In the genomic region with DNA sequence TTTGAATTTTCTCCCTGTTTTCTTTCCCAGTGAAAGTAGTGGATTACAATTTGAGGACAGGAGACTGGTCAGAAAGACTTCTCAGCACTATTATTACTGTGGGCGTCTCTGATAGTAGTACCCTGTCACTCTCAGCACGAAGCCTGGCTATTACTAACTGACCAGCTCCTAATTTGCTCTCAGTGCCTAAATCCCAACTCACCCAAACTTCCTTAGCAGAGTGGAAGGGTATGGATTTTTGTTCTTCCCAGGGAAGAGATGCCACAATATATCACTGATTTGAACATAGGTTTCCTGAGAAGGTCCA, we compare ENCODE assay signal across 26 mouse cellular contexts.
DNase-seq lines count a peak whose midpoint lies in the region; ATAC-seq lines count a peak whose summit lies in the region.
"Had no signal": no experiment of that assay in that cellular context is flagged by ENCODE, and none has a peak within 500 bp of the region (broad histone marks: within the 10 kb centered on the region; RNA-seq: fewer than 3 reads in every experiment).

No protein-coding gene starts in this region.

- no peaks in the 10 kb centered on the region for H3K27me3 ChIP-seq in midbrain, embryonic 13.5 days
- no peaks in the 10 kb centered on the region for H3K27me3 ChIP-seq in midbrain, embryonic 10.5 days (ENCODE audit: low read depth, poor library complexity, severe bottlenecking)
- no peaks in the 10 kb centered on the region for H3K27me3 ChIP-seq in embryonic facial prominence, embryonic 14.5 days (replicated peaks; ENCODE audit: control insufficient read depth, insufficient read depth, low read length)
- H3K27me3 ChIP-seq in forebrain, embryonic 16.5 days (replicated peaks; ENCODE audit: control insufficient read depth, insufficient read depth, low read length): no peaks in the 10 kb centered on the region
- no peaks in the 10 kb centered on the region for H3K27me3 ChIP-seq in heart, embryonic 10.5 days (ENCODE audit: insufficient read depth, poor library complexity, severe bottlenecking)
- H3K27me3 ChIP-seq: CH12.LX; heart, embryonic 12.5 days; limb, embryonic 13.5 days; liver, embryonic 12.5 days had no signal

- H3K27ac ChIP-seq in midbrain, embryonic 13.5 days: no peak overlapping the region
- no peak overlapping the region for H3K27ac ChIP-seq in midbrain, embryonic 10.5 days (replicated peaks)
- no peak overlapping the region for H3K27ac ChIP-seq in embryonic facial prominence, embryonic 14.5 days (replicated peaks; ENCODE audit: low read depth, low read length)
- no peak overlapping the region for H3K27ac ChIP-seq in forebrain, embryonic 16.5 days (ENCODE audit: low read length)
- H3K27ac ChIP-seq in heart, embryonic 10.5 days: no peak overlapping the region
- H3K27ac ChIP-seq: limb, embryonic 13.5 days; liver, embryonic 12.5 days; stomach, postnatal 0 days had no signal

- peak; percentile 56 for ATAC-seq in midbrain, embryonic 13.5 days
- ATAC-seq in embryonic facial prominence, embryonic 14.5 days (ENCODE audit: low read depth): no peak
- no peak for ATAC-seq in forebrain, embryonic 16.5 days
- ATAC-seq: intestine, postnatal 0 days; liver, embryonic 12.5 days; Patski had no signal

- DNase-seq in midbrain, embryonic 10.5 days (ENCODE audit: low spot score): no peak
- no peak for DNase-seq in embryonic facial prominence, embryonic 14.5 days (ENCODE audit: low spot score)
- DNase-seq in adrenal gland, adult 2 months: no peak
- DNase-seq in thymus, postnatal 25 days: no peak
- no peak for DNase-seq in heart, embryonic 10.5 days (ENCODE audit: low spot score)
- DNase-seq: adrenal gland, adult 8-10 months; B cell, adult 2 months; cerebellum, adult 11-12 months; gastrocnemius, postnatal 14 days; heart, adult 11 months; heart, postnatal 10 days; kidney, postnatal 36 days; lung, adult 18-20 months; lung, postnatal 10 days; right cerebral cortex, postnatal 14 days; thymus, adult 2 months had no signal

- H3K9ac ChIP-seq in midbrain, embryonic 13.5 days (replicated peaks): no peak overlapping the region
- no peak overlapping the region for H3K9ac ChIP-seq in embryonic facial prominence, embryonic 14.5 days (ENCODE audit: low read depth, low read length)
- no peak overlapping the region for H3K9ac ChIP-seq in forebrain, embryonic 16.5 days (replicated peaks; ENCODE audit: low read depth, low read length)
- H3K9ac ChIP-seq: heart, embryonic 12.5 days; limb, embryonic 13.5 days; liver, embryonic 12.5 days had no signal

- 0 out of 2 replicates have a peak, but pooled peaks cover 3% of the 10 kb centered on the region for H3K4me1 ChIP-seq in midbrain, embryonic 13.5 days (replicated peaks)
- H3K4me1 ChIP-seq in midbrain, embryonic 10.5 days: 0 out of 2 replicates have a peak, but pooled peaks cover 2% of the 10 kb centered on the region
- no peaks in the 10 kb centered on the region for H3K4me1 ChIP-seq in embryonic facial prominence, embryonic 14.5 days (ENCODE audit: control insufficient read depth, insufficient read depth, low read length)
- H3K4me1 ChIP-seq in forebrain, embryonic 16.5 days (replicated peaks; ENCODE audit: control insufficient read depth, insufficient read depth, low read length): 0 out of 2 replicates have a peak, but pooled peaks cover 2% of the 10 kb centered on the region
- H3K4me1 ChIP-seq in heart, embryonic 10.5 days: no peaks in the 10 kb centered on the region
- H3K4me1 ChIP-seq: heart, embryonic 12.5 days; limb, embryonic 13.5 days; liver, embryonic 12.5 days had no signal

- peak overlapping the region; percentile 17; the same call in 1 of the 2 replicates for H3K4me2 ChIP-seq in midbrain, embryonic 13.5 days (replicated peaks)
- peak overlapping the region; percentile 16; the same call in 1 of the 2 replicates for H3K4me2 ChIP-seq in embryonic facial prominence, embryonic 14.5 days (ENCODE audit: low read depth, low read length)
- 0 out of 2 replicates have a peak overlapping the region, but pooled peaks have one; percentile 1 for H3K4me2 ChIP-seq in forebrain, embryonic 16.5 days (ENCODE audit: low read length)
- H3K4me2 ChIP-seq: heart, embryonic 12.5 days; limb, embryonic 13.5 days; liver, embryonic 12.5 days had no signal

- no peak overlapping the region for H3K4me3 ChIP-seq in midbrain, embryonic 13.5 days (replicated peaks)
- no peak overlapping the region for H3K4me3 ChIP-seq in midbrain, embryonic 10.5 days
- no peak overlapping the region for H3K4me3 ChIP-seq in embryonic facial prominence, embryonic 14.5 days (ENCODE audit: low read depth, low read length)
- no peak overlapping the region for H3K4me3 ChIP-seq in forebrain, embryonic 16.5 days (replicated peaks; ENCODE audit: low read length)
- H3K4me3 ChIP-seq in heart, embryonic 10.5 days: no peak overlapping the region
- H3K4me3 ChIP-seq: heart, embryonic 12.5 days; limb, embryonic 13.5 days; liver, embryonic 12.5 days had no signal

- H3K36me3 ChIP-seq in midbrain, embryonic 13.5 days: no peaks in the 10 kb centered on the region
- H3K36me3 ChIP-seq in midbrain, embryonic 10.5 days: no peaks in the 10 kb centered on the region
- H3K36me3 ChIP-seq in embryonic facial prominence, embryonic 14.5 days (ENCODE audit: control insufficient read depth, insufficient read depth, low read length): no peaks in the 10 kb centered on the region
- no peaks in the 10 kb centered on the region for H3K36me3 ChIP-seq in forebrain, embryonic 16.5 days (ENCODE audit: control insufficient read depth, insufficient read depth)
- no peaks in the 10 kb centered on the region for H3K36me3 ChIP-seq in heart, embryonic 10.5 days
- H3K36me3 ChIP-seq: G1E; heart, embryonic 12.5 days; limb, embryonic 13.5 days; liver, embryonic 12.5 days had no signal

- H3K9me3 ChIP-seq in midbrain, embryonic 13.5 days: no peaks in the 10 kb centered on the region
- no peaks in the 10 kb centered on the region for H3K9me3 ChIP-seq in midbrain, embryonic 10.5 days (replicated peaks)
- H3K9me3 ChIP-seq in embryonic facial prominence, embryonic 14.5 days (ENCODE audit: control insufficient read depth, low read length): no peaks in the 10 kb centered on the region
- no peaks in the 10 kb centered on the region for H3K9me3 ChIP-seq in forebrain, embryonic 16.5 days (ENCODE audit: control insufficient read depth, low read length)
- H3K9me3 ChIP-seq in heart, embryonic 10.5 days: no peaks in the 10 kb centered on the region
- H3K9me3 ChIP-seq: G1E; heart, embryonic 12.5 days; limb, embryonic 13.5 days; liver, embryonic 12.5 days had no signal

- WGBS in midbrain, embryonic 13.5 days: 17% methylated on average over 2 of the region's 2 CpGs
- 47% methylated on average over 2 of the region's 2 CpGs for WGBS in midbrain, embryonic 10.5 days
- 46% methylated on average over 2 of the region's 2 CpGs for WGBS in embryonic facial prominence, embryonic 14.5 days
- WGBS in forebrain, embryonic 16.5 days: 11% methylated on average over 2 of the region's 2 CpGs
- 75% methylated on average over 2 of the region's 2 CpGs for WGBS in heart, embryonic 10.5 days
